Mouse (Mus musculus) lung, embryonic 16.5 days (tissue): ENCODE measurements at regions not wholly inside any gene's neighbourhood (a gene's known extent, or its start where the extent isn't known, plus 50 kb on each side); places are given as distances from the start of the nearest gene placed in this dataset.

Source experiments
- ATAC-seq: fragments of 200-750 bp; cut with Nextera tagmentation; 2 replicates; pipeline ENCODE4 v1.8.0; 2017; ENCODE audit warnings: low read depth, mild to moderate bottlenecking, moderate library complexity
- H3K27ac ChIP-seq: fragments of 300-500 bp; sonication (generic); 2 replicates; pipeline ENCODE4 v1.5.1; 2014; ENCODE audit warnings: mild to moderate bottlenecking, control low read depth, low read length
- H3K27me3 ChIP-seq: fragments of 300-500 bp; sonication (generic); 2 replicates; pipeline ENCODE4 v1.6.1; 2014; ENCODE audit warnings: low read depth, low read length, mixed read lengths; ENCODE audit not compliant: control insufficient read depth, insufficient read depth
- H3K36me3 ChIP-seq: fragments of 300-500 bp; sonication (generic); 2 replicates; pipeline ENCODE4 v1.6.1; 2014; ENCODE audit warnings: low read length; ENCODE audit not compliant: control insufficient read depth, insufficient read depth
- H3K4me1 ChIP-seq: fragments of 300-500 bp; sonication (generic); replicated peaks from 2 replicates; pipeline ENCODE4 v1.6.1; 2014; ENCODE audit warnings: low read length, mixed read lengths; ENCODE audit not compliant: control insufficient read depth, insufficient read depth
- H3K4me2 ChIP-seq: fragments of 300-500 bp; sonication (generic); 2 replicates; pipeline ENCODE4 v1.6.1; 2014; ENCODE audit warnings: low read depth, low read length, control low read depth
- H3K4me3 ChIP-seq: fragments of 300-500 bp; sonication (generic); 2 replicates; pipeline ENCODE4 v1.5.1; 2014; ENCODE audit warnings: mild to moderate bottlenecking, low read length, control low read depth
- H3K9ac ChIP-seq: fragments of 300-500 bp; sonication (generic); 2 replicates; pipeline ENCODE4 v1.6.1; 2014; ENCODE audit warnings: low read length, control low read depth
- H3K9me3 ChIP-seq: fragments of 300-500 bp; sonication (generic); 2 replicates; pipeline ENCODE4 v1.6.1; 2016; ENCODE audit warnings: low read length; ENCODE audit not compliant: control insufficient read depth
- WGBS: fragments of 180-500 bp; shearing (Covaris S2); extraction: QIAGEN DNeasy Blood & Tissue Kit; methylation state at CpG from one replicate; pipeline ENCODE4 v1.1.7; 2014; 5-methylcytosine and 5-hydroxymethylcytosine counted together

- Histone ChIP-seq H3K4me3 (no peak overlapping the region), H3K4me1 (no peaks in the 10 kb centered on the region), H3K36me3 (no peaks in the 10 kb centered on the region), H3K27ac (no peak overlapping the region), H3K9me3 (no peaks in the 10 kb centered on the region), H3K27me3 (no peaks in the 10 kb centered on the region), H3K9ac (no peak overlapping the region), H3K4me2 (no peak overlapping the region)
- no peak for ATAC-seq
- 55% methylated on average over 1 of the region's 1 CpGs for WGBS
These were observed 151.8 kb upstream of the Rprm start for GRCm38 (mm10) chr2:54237192-54237591.

DNA sequence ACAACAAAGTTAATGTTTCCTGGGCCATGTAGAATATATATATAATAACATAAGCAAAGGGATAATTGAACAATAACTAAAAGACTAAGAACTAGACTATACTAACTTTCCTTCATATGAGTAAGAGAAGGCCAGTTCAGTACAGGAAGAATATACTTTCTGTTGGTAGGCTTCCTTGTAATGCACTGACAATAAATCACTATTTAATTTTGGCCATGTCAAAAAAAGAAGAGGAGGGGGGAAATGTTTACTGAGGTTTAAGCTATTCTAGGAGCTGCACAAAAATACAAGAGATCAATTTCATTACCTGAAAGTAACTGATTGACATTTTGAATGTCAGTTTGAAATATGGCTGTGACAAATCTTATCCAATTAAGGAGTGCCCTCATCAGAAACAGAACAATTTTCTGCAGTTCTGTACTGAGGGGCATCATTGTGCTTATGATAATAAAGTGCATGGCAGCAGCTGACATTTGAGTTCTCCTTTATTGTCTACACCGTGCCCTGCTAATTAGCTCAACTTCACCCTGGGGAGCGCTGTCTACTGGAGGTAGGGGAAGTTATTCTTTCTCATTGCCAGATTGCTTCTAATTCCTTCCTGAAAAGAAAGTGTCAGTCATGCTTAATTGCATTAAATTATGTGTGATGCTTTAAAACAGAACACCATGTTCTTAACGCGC lies 171.2 kb upstream of the Galnt13 start:
- no peak overlapping the region for H3K4me3 ChIP-seq
- H3K9ac ChIP-seq = no peak overlapping the region
- no peak overlapping the region for H3K4me2 ChIP-seq
- WGBS = 90% methylated on average over 4 of the region's 4 CpGs
- no peak overlapping the region for H3K27ac ChIP-seq
- ATAC-seq = no peak
- H3K27me3 ChIP-seq = no peaks in the 10 kb centered on the region
- H3K36me3 ChIP-seq = no peaks in the 10 kb centered on the region
- no peaks in the 10 kb centered on the region for H3K9me3 ChIP-seq
- H3K4me1 ChIP-seq = no peaks in the 10 kb centered on the region

GRCm38 (mm10) chr2:54265453-54265823 lies 170.7 kb upstream of the Galnt13 start:
- Histone ChIP-seq H3K4me1 (no peaks in the 10 kb centered on the region), H3K4me3 (no peak overlapping the region), H3K9me3 (no peaks in the 10 kb centered on the region), H3K27ac (no peak overlapping the region), H3K36me3 (no peaks in the 10 kb centered on the region), H3K4me2 (no peak overlapping the region), H3K27me3 (no peaks in the 10 kb centered on the region), H3K9ac (no peak overlapping the region)
- WGBS = 79% methylated on average over 5 of the region's 5 CpGs
- no peak for ATAC-seq

DNA sequence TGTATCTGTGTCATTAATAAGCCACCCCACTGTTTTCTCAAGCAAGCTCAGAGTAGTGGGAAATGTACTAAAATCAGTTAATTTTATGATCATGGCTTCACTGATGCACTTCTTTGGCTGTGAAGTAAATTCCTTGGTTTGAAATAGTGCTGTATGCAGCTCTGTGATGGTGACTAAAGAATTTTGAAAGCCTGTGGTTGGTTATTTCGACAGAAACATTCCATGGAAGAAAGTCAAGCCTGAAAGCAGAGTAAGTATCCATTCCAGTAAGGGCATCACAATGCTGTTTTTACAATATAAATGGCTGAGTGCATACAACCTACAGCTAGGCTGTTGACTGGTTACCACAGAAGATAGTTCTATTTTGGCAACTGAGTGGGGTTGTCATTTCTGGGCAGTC lies 154.2 kb upstream of the Galnt13 start:
- Histone ChIP-seq H3K27ac (no peak overlapping the region), H3K27me3 (no peaks in the 10 kb centered on the region), H3K9ac (no peak overlapping the region), H3K4me1 (no peaks in the 10 kb centered on the region), H3K4me2 (no peak overlapping the region), H3K4me3 (no peak overlapping the region), H3K9me3 (no peaks in the 10 kb centered on the region), H3K36me3 (no peaks in the 10 kb centered on the region)
- WGBS = 36% methylated on average over 1 of the region's 1 CpGs
- ATAC-seq = no peak

- no peak overlapping the region for H3K4me3 ChIP-seq
- H3K9ac ChIP-seq = no peak overlapping the region
- ATAC-seq = no peak
- H3K4me1 ChIP-seq = no peaks in the 10 kb centered on the region
- WGBS = 77% methylated on average over 2 of the region's 2 CpGs
- no peaks in the 10 kb centered on the region for H3K9me3 ChIP-seq
- H3K27me3 ChIP-seq = no peaks in the 10 kb centered on the region
- no peak overlapping the region for H3K4me2 ChIP-seq
- H3K36me3 ChIP-seq = no peaks in the 10 kb centered on the region
- H3K27ac ChIP-seq = no peak overlapping the region
These were observed 152.2 kb upstream of the Galnt13 start for GRCm38 (mm10) chr2:54283876-54284275.

DNA sequence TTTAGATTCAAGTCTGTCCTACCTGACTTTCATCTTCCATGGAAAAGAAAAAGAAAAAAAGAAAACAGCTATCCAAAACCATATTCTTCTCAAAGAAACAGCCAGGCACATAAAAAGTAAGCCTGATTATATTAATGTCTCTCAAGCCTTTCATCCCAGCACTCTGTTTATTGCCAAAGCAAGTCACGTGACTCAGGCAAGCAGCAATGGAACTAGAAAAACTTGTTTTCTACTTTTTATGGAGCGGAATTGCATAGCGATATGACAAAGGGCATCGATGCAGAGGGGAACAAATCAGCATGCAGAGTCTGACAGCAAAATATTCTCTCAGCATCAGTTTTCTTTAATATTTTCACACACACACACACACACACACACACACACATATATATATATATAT lies 130.6 kb upstream of the Galnt13 start:
- no peak overlapping the region for H3K9ac ChIP-seq
- no peaks in the 10 kb centered on the region for H3K27me3 ChIP-seq
- no peak overlapping the region for H3K4me3 ChIP-seq
- WGBS = 77% methylated on average over 4 of the region's 4 CpGs
- H3K27ac ChIP-seq = no peak overlapping the region
- no peaks in the 10 kb centered on the region for H3K4me1 ChIP-seq
- H3K36me3 ChIP-seq = no peaks in the 10 kb centered on the region
- H3K9me3 ChIP-seq = no peaks in the 10 kb centered on the region
- H3K4me2 ChIP-seq = no peak overlapping the region
- ATAC-seq = no peak

GRCm38 (mm10) chr2:54318559-54318958 lies 117.6 kb upstream of the Galnt13 start:
- Histone ChIP-seq H3K9me3 (no peaks in the 10 kb centered on the region), H3K4me1 (no peaks in the 10 kb centered on the region), H3K36me3 (no peaks in the 10 kb centered on the region), H3K27me3 (no peaks in the 10 kb centered on the region), H3K4me2 (no peak overlapping the region), H3K9ac (no peak overlapping the region), H3K27ac (no peak overlapping the region), H3K4me3 (no peak overlapping the region)
- 57% methylated on average over 3 of the region's 3 CpGs for WGBS
- no peak for ATAC-seq

DNA sequence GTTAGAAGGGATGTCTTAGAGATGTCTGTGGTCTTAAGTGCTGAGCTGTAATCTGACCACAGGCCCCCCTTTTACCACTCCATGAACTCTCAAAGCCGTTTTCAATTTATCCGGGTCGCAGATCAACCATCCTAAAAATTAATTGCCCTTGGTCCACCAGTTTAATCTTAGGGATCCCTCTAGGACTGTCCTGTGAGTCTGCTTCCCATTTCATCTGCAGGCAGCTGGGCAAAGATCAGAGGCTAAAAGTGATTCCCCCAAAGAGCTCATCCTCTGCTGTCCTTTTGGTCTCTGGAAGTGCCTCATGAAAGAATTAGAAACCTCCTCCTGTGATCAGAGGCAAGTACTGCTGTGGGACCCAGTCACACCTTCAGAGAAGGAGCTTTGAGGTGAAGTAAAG lies 69.2 kb upstream of the Galnt13 start:
- ATAC-seq = no peak
- H3K9ac ChIP-seq = no peak overlapping the region
- no peak overlapping the region for H3K27ac ChIP-seq
- no peaks in the 10 kb centered on the region for H3K4me1 ChIP-seq
- no peaks in the 10 kb centered on the region for H3K36me3 ChIP-seq
- H3K4me2 ChIP-seq = no peak overlapping the region
- 55% methylated on average over 3 of the region's 3 CpGs for WGBS
- no peaks in the 10 kb centered on the region for H3K9me3 ChIP-seq
- no peak overlapping the region for H3K4me3 ChIP-seq
- H3K27me3 ChIP-seq = no peaks in the 10 kb centered on the region

DNA sequence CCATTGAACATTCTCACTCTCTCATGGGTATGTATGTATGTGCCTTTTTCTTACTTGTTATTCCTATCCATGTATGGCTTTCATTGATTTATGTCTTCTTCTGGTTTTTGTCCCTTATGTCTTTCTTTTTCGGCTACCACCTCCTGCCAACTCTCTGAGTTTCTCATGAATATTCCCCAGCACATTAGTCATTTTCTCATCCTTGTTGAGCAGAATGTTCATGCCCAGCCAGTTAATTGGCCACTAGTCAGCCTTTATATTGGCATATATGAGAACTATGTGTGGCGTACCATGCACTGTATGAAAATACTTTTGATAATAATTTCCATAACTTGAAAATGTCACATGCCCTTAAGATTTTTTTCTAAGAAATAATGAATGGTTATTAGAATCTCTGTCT lies 56.8 kb upstream of the Galnt13 start:
- ATAC-seq = no peak
- Histone ChIP-seq H3K4me1 (no peaks in the 10 kb centered on the region), H3K4me2 (no peak overlapping the region), H3K27me3 (no peaks in the 10 kb centered on the region), H3K4me3 (no peak overlapping the region), H3K9me3 (no peaks in the 10 kb centered on the region), H3K36me3 (no peaks in the 10 kb centered on the region), H3K9ac (no peak overlapping the region), H3K27ac (no peak overlapping the region)
- 87% methylated on average over 2 of the region's 2 CpGs for WGBS
